Mouse (Mus musculus): ENCODE results near the gene Treml4.

The Treml4 gene

GRCm38 (mm10) chr17:48263741-48264362 lies at the start of gene Treml4:
Gene Treml4, plus strand, starts transcription at chr17:48264295.
- DNase-seq (ENCODE audit: low read depth, low spot score) = no peak

GRCm38 (mm10) chr17:48215429-48215828 lies 48.7 kb upstream of the Treml4 start:
- DNase-seq (ENCODE audit: low read depth, low spot score) = no peak

- DNase-seq (ENCODE audit: low read depth, low spot score) = no peak
Observed at GRCm38 (mm10) chr17:48230680-48231079, 33.4 kb upstream of the Treml4 start.

GRCm38 (mm10) chr17:48232518-48232917 lies 31.6 kb upstream of the Treml4 start, which contains the start of gene Trem1:
Gene Trem1, plus strand, starts transcription at chr17:48232768.
- no peak for DNase-seq (ENCODE audit: low read depth, low spot score)

- DNase-seq (ENCODE audit: low read depth, low spot score) = no peak
Observed at GRCm38 (mm10) chr17:48233789-48234188, 30.3 kb upstream of the Treml4 start.

GRCm38 (mm10) chr17:48234550-48234949 lies 29.5 kb upstream of the Treml4 start:
- DNase-seq (ENCODE audit: low read depth, low spot score) = no peak

- DNase-seq (ENCODE audit: low read depth, low spot score) = no peak
Observed at GRCm38 (mm10) chr17:48235773-48236370, 28.2 kb upstream of the Treml4 start.

GRCm38 (mm10) chr17:48237621-48238020 lies 26.5 kb upstream of the Treml4 start:
- no peak for DNase-seq (ENCODE audit: low read depth, low spot score)

GRCm38 (mm10) chr17:48247221-48247928 lies 16.7 kb upstream of the Treml4 start, which contains the start of gene Trem3:
Gene Trem3, plus strand, starts transcription at chr17:48247777.
- no peak for DNase-seq (ENCODE audit: low read depth, low spot score)

- DNase-seq (ENCODE audit: low read depth, low spot score) = peak; percentile 44
Observed at GRCm38 (mm10) chr17:48249039-48249438, 15.1 kb upstream of the Treml4 start.

- no peak for DNase-seq (ENCODE audit: low read depth, low spot score)
Observed at GRCm38 (mm10) chr17:48249501-48249900, 14.6 kb upstream of the Treml4 start.

GRCm38 (mm10) chr17:48250631-48251030 lies 13.5 kb upstream of the Treml4 start:
- no peak for DNase-seq (ENCODE audit: low read depth, low spot score)

GRCm38 (mm10) chr17:48256575-48256974 lies 7.5 kb upstream of the Treml4 start:
- no peak for DNase-seq (ENCODE audit: low read depth, low spot score)

- DNase-seq (ENCODE audit: low read depth, low spot score) = no peak
Observed at GRCm38 (mm10) chr17:48261868-48262267, 2.2 kb upstream of the Treml4 start.

GRCm38 (mm10) chr17:48264662-48265061 lies 567 bp downstream of the Treml4 start:
- no peak for DNase-seq (ENCODE audit: low read depth, low spot score)

GRCm38 (mm10) chr17:48266138-48266537 lies 2.0 kb downstream of the Treml4 start:
- DNase-seq (ENCODE audit: low read depth, low spot score) = no peak

- DNase-seq (ENCODE audit: low read depth, low spot score) = no peak
Observed at GRCm38 (mm10) chr17:48266610-48267304, 2.7 kb downstream of the Treml4 start.

GRCm38 (mm10) chr17:48267591-48267990 lies 3.5 kb downstream of the Treml4 start:
- no peak for DNase-seq (ENCODE audit: low read depth, low spot score)

- DNase-seq (ENCODE audit: low read depth, low spot score) = no peak
Observed at GRCm38 (mm10) chr17:48268276-48268675, 4.2 kb downstream of the Treml4 start.

GRCm38 (mm10) chr17:48269833-48270232 lies 5.7 kb downstream of the Treml4 start:
- DNase-seq (ENCODE audit: low read depth, low spot score) = no peak

- no peak for DNase-seq (ENCODE audit: low read depth, low spot score)
Observed at GRCm38 (mm10) chr17:48272158-48272557, 8.1 kb downstream of the Treml4 start.

- DNase-seq (ENCODE audit: low read depth, low spot score) = no peak
Observed at GRCm38 (mm10) chr17:48272598-48272997, 8.5 kb downstream of the Treml4 start.

Measured in telencephalon, adult 2 months (tissue).